Mouse (Mus musculus) brain, embryonic 14.5 days (tissue): ENCODE data around the gene Tead1.

Source experiments
- CTCF ChIP-seq: fragments of 200-500 bp; IDR thresholded peaks from 2 replicates; pipeline ENCODE4 v1.5.1; 2012; ENCODE audit warnings: inconsistent platforms, mild to moderate bottlenecking, moderate library complexity, borderline replicate concordance; ENCODE audit not compliant: insufficient read depth, insufficient read length; ENCODE audit errors: extremely low read depth
- POLR2A ChIP-seq: fragments of 200-500 bp; IDR thresholded peaks from 2 replicates; pipeline ENCODE4 v1.6.1; 2012; ENCODE audit warnings: mild to moderate bottlenecking, inconsistent platforms, borderline replicate concordance; ENCODE audit not compliant: poor library complexity, insufficient read depth, insufficient read length, severe bottlenecking; ENCODE audit errors: extremely low read depth

DNA sequence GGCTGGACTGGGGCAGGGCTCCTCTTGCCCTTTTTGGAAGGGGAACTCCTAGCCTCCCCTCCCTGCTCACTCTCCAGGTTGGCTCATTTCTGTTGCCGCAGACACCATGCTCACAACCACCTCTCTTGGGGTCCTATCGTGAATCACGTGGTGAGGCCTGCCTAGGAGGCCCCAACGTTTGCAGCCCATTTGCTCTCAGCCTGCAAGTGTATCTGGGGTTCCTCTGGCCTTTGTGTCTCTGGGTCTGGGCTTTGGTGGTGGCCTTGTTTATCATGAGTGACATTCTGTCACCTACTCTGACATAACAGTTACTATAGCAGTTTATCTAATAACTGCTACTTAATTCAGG lies 41.8 kb downstream of the Tead1 start:
- no peak for TF ChIP-seq CTCF
- TF ChIP-seq POLR2A, result no peak
